Mouse (Mus musculus): ENCODE results near the gene Eef1a1. TPM values are rescaled to one million over a fixed set of nuclear protein-coding genes. Genes with fewer than 3 reads are reported as not detected.

Gene Eef1a1
- total RNA-seq (2014; rRNA removed) (6,169 and 7,035 TPM in 2 replicates), polyA plus RNA-seq (2015; fragmentation: Nextera tagmentation; extraction: Ambion mirVana) (2,410 and 2,461 TPM in 2 replicates)

GRCm38 (mm10) chr9:78488890-78489420 is at the start of gene Eef1a1:
Eef1a1 (minus strand) TSS chr9:78489151.
- Histone ChIP-seq H3K9me3 (ENCODE audit: low read length) (no peaks in the 10 kb centered on the region), H3K27me3 (ENCODE audit: insufficient read depth, low read length) (no peaks in the 10 kb centered on the region), H3K27ac (ENCODE audit: low read depth, low read length) (0 out of 2 replicates have a peak within 1 kb of the TSS, but pooled peaks have one; percentile 19), H3K4me3 (ENCODE audit: low read depth, low read length) (peak within 1 kb of the TSS; percentile 40), H3K4me1 (ENCODE audit: insufficient read depth, low read length) (no peaks in the 10 kb centered on the region), H3K9ac (replicated peaks; ENCODE audit: low read length, poor library complexity, severe bottlenecking) (peak within 1 kb of the TSS; percentile 67), H3K4me2 (ENCODE audit: low read depth, low read length, poor library complexity, severe bottlenecking) (peak within 1 kb of the TSS; percentile 72), H3K36me3 (ENCODE audit: insufficient read depth, low read length) (no peaks in the 10 kb centered on the region)
- DNase-seq (ENCODE audit: low spot score) (peak; percentile 32), ATAC-seq (ENCODE audit: low FRiP score) (peak; percentile 53; the same call in 1 of the 2 replicates)
- no peak for TF ChIP-seq CTCF (IDR thresholded peaks at IDR 0.05)
- WGBS: under 1% methylated on average over 16 of the region's 20 CpGs

GRCm38 (mm10) chr9:78538421-78538820 is 49.5 kb upstream of the Eef1a1 start:
- no peak overlapping the region for H3K4me3 ChIP-seq (ENCODE audit: low read depth, low read length)
- no peak overlapping the region for H3K27ac ChIP-seq (ENCODE audit: low read depth, low read length)
- no peak for TF ChIP-seq CTCF (IDR thresholded peaks at IDR 0.05)
- WGBS: 59% methylated on average over 6 of the region's 6 CpGs
- no peaks in the 10 kb centered on the region for H3K27me3 ChIP-seq (ENCODE audit: insufficient read depth, low read length)
- H3K4me2 ChIP-seq (ENCODE audit: low read depth, low read length, poor library complexity, severe bottlenecking): no peak overlapping the region
- DNase-seq (ENCODE audit: low spot score) (no peak), ATAC-seq (ENCODE audit: low FRiP score) (no peak)
- peaks cover 3% of the 10 kb centered on the region; the same call in 1 of the 2 replicates for H3K36me3 ChIP-seq (ENCODE audit: insufficient read depth, low read length)
- no peak overlapping the region for H3K9ac ChIP-seq (replicated peaks; ENCODE audit: low read length, poor library complexity, severe bottlenecking)
- peaks cover 3% of the 10 kb centered on the region; the same call in 1 of the 2 replicates for H3K4me1 ChIP-seq (ENCODE audit: insufficient read depth, low read length)
- H3K9me3 ChIP-seq (ENCODE audit: low read length): no peaks in the 10 kb centered on the region

- no peak overlapping the region for H3K27ac ChIP-seq (ENCODE audit: low read depth, low read length)
- DNase-seq (ENCODE audit: low spot score) (peak; percentile 79), ATAC-seq (ENCODE audit: low FRiP score) (0 out of 2 replicates have a peak, but pooled peaks have one; percentile 53)
- H3K4me3 ChIP-seq (ENCODE audit: low read depth, low read length): no peak overlapping the region
- no peak overlapping the region for H3K4me2 ChIP-seq (ENCODE audit: low read depth, low read length, poor library complexity, severe bottlenecking)
- 75% methylated on average over 9 of the region's 9 CpGs for WGBS
- peaks cover 3% of the 10 kb centered on the region; the same call in 1 of the 2 replicates for H3K36me3 ChIP-seq (ENCODE audit: insufficient read depth, low read length)
- no peak overlapping the region for H3K9ac ChIP-seq (replicated peaks; ENCODE audit: low read length, poor library complexity, severe bottlenecking)
- no peaks in the 10 kb centered on the region for H3K27me3 ChIP-seq (ENCODE audit: insufficient read depth, low read length)
- no peaks in the 10 kb centered on the region for H3K9me3 ChIP-seq (ENCODE audit: low read length)
- peaks cover 3% of the 10 kb centered on the region; the same call in 1 of the 2 replicates for H3K4me1 ChIP-seq (ENCODE audit: insufficient read depth, low read length)
- TF ChIP-seq CTCF (IDR thresholded peaks at IDR 0.05): no peak
Measured at GRCm38 (mm10) chr9:78537154-78537873, 48.4 kb upstream of the Eef1a1 start.

GRCm38 (mm10) chr9:78534606-78535005 is 45.7 kb upstream of the Eef1a1 start:
- H3K4me2 ChIP-seq (ENCODE audit: low read depth, low read length, poor library complexity, severe bottlenecking): no peak overlapping the region
- no peak overlapping the region for H3K9ac ChIP-seq (replicated peaks; ENCODE audit: low read length, poor library complexity, severe bottlenecking)
- no peaks in the 10 kb centered on the region for H3K9me3 ChIP-seq (ENCODE audit: low read length)
- no peak overlapping the region for H3K27ac ChIP-seq (ENCODE audit: low read depth, low read length)
- ATAC-seq (ENCODE audit: low FRiP score): no peak
- H3K36me3 ChIP-seq (ENCODE audit: insufficient read depth, low read length): peaks cover 3% of the 10 kb centered on the region; the same call in 1 of the 2 replicates
- H3K4me1 ChIP-seq (ENCODE audit: insufficient read depth, low read length): peaks cover 3% of the 10 kb centered on the region; the same call in 1 of the 2 replicates
- no peak for TF ChIP-seq CTCF (IDR thresholded peaks at IDR 0.05)
- H3K4me3 ChIP-seq (ENCODE audit: low read depth, low read length): no peak overlapping the region
- no peak for DNase-seq (ENCODE audit: low spot score)
- WGBS: 96% methylated on average over 7 of the region's 7 CpGs
- no peaks in the 10 kb centered on the region for H3K27me3 ChIP-seq (ENCODE audit: insufficient read depth, low read length)

- no peak for DNase-seq (ENCODE audit: low spot score)
- no peak overlapping the region for H3K4me3 ChIP-seq (ENCODE audit: low read depth, low read length)
- H3K36me3 ChIP-seq (ENCODE audit: insufficient read depth, low read length): peaks cover 3% of the 10 kb centered on the region; the same call in 1 of the 2 replicates
- no peak for ATAC-seq (ENCODE audit: low FRiP score)
- H3K4me1 ChIP-seq (ENCODE audit: insufficient read depth, low read length): peaks cover 3% of the 10 kb centered on the region; the same call in 1 of the 2 replicates
- H3K4me2 ChIP-seq (ENCODE audit: low read depth, low read length, poor library complexity, severe bottlenecking): no peak overlapping the region
- TF ChIP-seq CTCF (IDR thresholded peaks at IDR 0.05): no peak
- H3K27me3 ChIP-seq (ENCODE audit: insufficient read depth, low read length): no peaks in the 10 kb centered on the region
- H3K27ac ChIP-seq (ENCODE audit: low read depth, low read length): no peak overlapping the region
- WGBS: 87% methylated on average over 18 of the region's 18 CpGs
- no peaks in the 10 kb centered on the region for H3K9me3 ChIP-seq (ENCODE audit: low read length)
- no peak overlapping the region for H3K9ac ChIP-seq (replicated peaks; ENCODE audit: low read length, poor library complexity, severe bottlenecking)
Measured at GRCm38 (mm10) chr9:78533296-78533935, 44.5 kb upstream of the Eef1a1 start.

Data from midbrain, postnatal 0 days (tissue).